Mouse (Mus musculus) adrenal gland, postnatal 25 days (tissue): ENCODE results near the gene Mb21d2. TPM values are rescaled to one million over a fixed set of nuclear protein-coding genes. Genes with fewer than 3 reads are reported as not detected.
A peak's percentile ranks its signal among the peaks of the same experiment; 100 is the strongest.

Source experiments
- DNase-seq: peaks from one replicate; pipeline ENCODE4 v3.0.0; 2021; ENCODE audit warnings: mixed read lengths
- total RNA-seq: library from RNA; stranded (reverse); gene quantifications from 2 replicates; pipeline ENCODE4 v1.2.3, GENCODE M21; 2021

The Mb21d2 gene
- total RNA-seq, 1 experiment from 2014 or later, result 15.1 TPM

DNA sequence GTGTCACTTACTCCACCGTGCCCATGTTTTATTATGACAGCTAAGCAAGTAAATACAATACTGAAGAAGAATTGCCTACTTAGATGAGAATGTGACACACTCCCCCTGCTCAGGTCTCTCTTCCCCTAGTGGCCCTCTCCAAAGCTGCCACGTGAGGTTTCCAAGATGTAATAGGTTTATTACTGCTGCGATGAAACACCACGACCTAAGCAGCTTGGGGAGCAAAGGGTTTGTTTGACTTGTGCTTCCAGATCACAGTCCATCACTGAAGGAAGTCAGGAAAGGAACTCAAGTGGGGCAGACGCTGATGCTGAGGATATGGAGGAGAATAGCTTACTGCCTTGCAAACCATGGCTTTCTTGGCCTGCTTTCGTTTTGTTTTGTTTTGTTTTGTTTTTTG lies 65.9 kb downstream of the Mb21d2 start:
- DNase-seq, result no peak

DNA sequence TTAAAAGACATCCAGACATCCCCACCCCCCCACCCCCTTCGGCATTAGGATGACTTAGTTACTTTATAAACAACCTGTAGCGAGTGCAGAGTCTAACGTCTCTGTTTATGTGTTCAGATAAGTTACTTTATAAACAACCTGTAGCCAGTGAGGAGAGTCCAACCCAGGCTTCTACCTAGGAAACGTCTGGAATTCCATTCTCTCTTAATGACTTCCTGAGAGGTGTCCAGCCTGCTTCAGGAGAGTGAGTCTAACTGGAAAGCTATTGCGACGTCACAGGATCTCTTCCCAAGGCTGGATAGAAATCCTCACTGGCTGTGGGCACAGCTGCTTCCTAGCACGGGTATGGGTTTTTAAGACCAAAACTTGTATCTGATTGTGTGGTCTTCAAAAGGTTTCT lies 67.4 kb downstream of the Mb21d2 start:
- no peak for DNase-seq

DNA sequence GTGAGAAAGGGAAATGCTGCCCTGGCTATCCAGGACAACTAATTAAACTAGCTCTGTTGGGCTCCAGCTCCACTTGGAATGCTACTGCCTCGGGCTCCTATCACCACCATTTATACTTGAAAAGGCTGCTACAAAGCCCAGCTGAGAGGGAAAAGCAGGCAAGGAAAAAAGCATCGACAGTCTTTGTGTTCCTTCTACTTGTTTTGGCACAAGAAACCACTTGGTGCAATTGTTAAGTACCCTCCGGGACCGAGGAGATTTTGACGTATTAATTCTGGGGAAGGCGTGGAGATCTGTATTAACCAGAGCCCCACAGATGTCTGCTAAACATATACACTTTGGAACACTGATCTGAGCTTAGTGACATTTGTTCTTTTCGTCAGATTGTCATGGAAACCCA lies 69.8 kb downstream of the Mb21d2 start:
- no peak for DNase-seq

DNA sequence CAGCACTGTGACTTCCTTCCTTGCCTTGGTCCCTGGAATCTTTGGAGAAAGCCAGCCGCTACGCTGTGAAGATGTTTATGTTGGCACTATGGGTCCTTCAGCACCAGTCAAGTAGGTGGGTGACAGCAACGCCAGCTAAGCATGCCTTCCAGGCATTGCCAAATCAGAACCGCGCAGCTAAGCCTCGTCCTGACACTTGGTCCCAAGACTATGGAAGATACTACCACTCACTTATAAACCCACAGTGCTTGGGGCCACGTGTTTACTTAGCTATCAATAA lies 70.5 kb downstream of the Mb21d2 start:
- no peak for DNase-seq

- no peak for DNase-seq
Measured at GRCm38 (mm10) chr16:28858210-28859008, 71.1 kb downstream of the Mb21d2 start.

- no peak for DNase-seq
Measured at GRCm38 (mm10) chr16:28851409-28851821, 78.1 kb downstream of the Mb21d2 start.

- DNase-seq, result no peak
Measured at GRCm38 (mm10) chr16:28850881-28851280, 78.6 kb downstream of the Mb21d2 start.

GRCm38 (mm10) chr16:28846123-28846522 lies 83.3 kb downstream of the Mb21d2 start:
- no peak for DNase-seq

DNA sequence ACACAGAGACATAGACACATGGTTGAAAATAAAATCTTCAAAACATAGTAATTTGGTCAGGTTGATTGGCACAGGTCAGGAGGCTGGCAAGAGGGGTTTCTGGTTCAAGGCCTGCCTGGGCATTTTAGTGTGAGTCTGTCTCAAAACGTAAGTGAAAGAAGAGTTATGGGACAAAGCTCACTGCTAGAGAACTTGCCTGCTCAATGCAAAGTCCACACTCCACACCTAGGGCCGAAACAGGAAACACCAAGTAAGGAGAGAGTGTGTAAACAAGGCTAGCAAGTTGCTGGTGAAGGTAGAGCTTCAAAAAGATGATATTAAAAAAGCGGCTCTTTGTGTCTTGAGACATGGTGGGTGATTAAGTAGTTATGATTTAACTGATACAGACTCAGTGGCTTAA lies 84.1 kb downstream of the Mb21d2 start:
- no peak for DNase-seq

GRCm38 (mm10) chr16:28841102-28841501 lies 88.4 kb downstream of the Mb21d2 start:
- no peak for DNase-seq

- peak; percentile 65 for DNase-seq
Measured at GRCm38 (mm10) chr16:28840075-28840974, 89.1 kb downstream of the Mb21d2 start.

- DNase-seq, result no peak
Measured at GRCm38 (mm10) chr16:28839575-28839974, 89.9 kb downstream of the Mb21d2 start.

DNA sequence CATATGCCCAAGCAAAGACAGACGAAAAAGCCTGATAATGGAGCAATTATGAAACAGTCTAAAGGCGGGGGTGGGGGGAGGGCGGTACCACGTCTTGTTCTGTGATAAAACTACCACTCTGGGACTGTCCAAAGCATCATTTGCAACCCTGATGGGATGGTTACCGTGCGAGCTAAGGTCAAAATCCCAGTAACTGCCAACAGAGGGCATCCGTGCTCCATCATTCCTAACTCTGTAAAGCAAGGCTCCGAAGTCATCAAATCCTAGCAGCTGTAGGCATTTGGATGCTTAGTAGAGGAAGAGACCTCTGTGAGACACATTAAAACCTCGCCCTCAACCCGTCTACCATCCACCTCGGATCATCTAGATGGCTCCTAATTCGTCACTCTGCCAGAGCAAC lies 91.5 kb downstream of the Mb21d2 start:
- DNase-seq, result peak; percentile 61

GRCm38 (mm10) chr16:28832085-28832635 lies 97.3 kb downstream of the Mb21d2 start:
- DNase-seq, result no peak

- DNase-seq, result no peak
Measured at GRCm38 (mm10) chr16:28829263-28829955, 100.1 kb downstream of the Mb21d2 start.

DNA sequence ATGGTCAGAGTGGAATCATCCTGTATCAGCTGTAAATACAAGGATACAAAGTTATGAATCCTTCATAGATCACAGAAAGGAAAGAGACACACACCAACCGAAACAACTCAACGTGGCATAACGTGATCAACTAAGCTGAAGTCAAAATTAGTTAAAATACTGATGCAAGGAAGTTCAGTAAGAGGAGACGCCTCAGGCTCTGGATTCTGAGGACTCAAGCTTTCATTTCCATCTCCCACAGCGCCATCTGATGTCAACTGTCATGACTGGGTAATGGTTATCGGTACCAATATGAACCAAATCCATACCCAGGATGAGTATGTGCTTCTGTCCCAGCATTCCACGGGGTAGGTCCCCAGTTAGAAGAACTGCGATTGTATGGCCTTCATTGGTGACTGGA lies 104.7 kb downstream of the Mb21d2 start:
- DNase-seq, result no peak

DNA sequence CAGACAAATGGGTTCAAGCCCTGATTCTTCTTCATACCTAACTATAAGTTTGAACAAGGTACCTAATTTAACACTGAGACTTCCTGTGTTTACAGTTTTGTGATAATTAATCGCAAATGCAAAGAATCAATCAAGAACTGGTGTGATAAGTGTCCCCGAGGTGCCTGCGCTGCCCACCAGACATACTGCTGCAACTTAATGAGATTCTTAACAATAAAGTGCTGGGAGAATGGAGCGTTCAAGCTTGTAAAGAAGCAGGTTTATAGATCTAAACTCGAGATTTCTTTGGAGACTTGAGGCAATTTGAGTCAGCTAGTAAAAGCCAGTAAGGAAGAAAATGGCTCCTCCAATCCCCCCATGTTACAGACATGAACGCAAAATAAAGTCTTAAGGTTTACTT lies 107.7 kb downstream of the Mb21d2 start:
- DNase-seq, result no peak

- DNase-seq, result no peak
Measured at GRCm38 (mm10) chr16:28818749-28819285, 110.7 kb downstream of the Mb21d2 start.

GRCm38 (mm10) chr16:28813290-28813689 lies 116.2 kb downstream of the Mb21d2 start:
- DNase-seq, result no peak

DNA sequence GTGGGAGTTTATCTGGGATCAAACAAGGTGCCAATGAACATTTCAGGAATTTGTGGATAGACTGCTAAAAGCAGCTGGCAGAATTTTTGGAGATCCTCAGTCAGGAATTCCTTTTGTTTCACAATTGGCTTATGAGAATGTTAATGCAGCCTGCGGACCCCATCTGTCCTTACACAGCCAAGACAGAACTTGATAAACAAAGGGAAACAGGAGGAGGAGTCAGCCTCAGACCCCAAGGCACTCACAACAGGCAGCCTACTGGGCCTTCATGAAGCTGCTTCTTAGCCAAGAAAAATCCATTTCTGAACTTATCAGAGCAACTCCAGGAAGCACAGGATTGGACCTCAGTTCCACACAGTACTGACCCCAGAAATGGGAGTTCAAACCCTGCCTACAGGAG lies 120.4 kb downstream of the Mb21d2 start:
- no peak for DNase-seq

GRCm38 (mm10) chr16:28793115-28793514 lies 136.4 kb downstream of the Mb21d2 start:
- DNase-seq, result peak; percentile 20
